50 mouse cellular contexts compared by ENCODE assay signal in genomic region chr5:29759318-29759717, GRCm38 (mm10). TPM values are rescaled to one million over a fixed set of nuclear protein-coding genes. Genes with fewer than 3 reads are reported as not detected.
"Had no signal": no experiment of that assay in that cellular context is flagged by ENCODE, and none has a peak within 500 bp of the region (broad histone marks: within the 10 kb centered on the region; RNA-seq: fewer than 3 reads in every experiment).

No protein-coding gene starts in this region.

- H3K9ac ChIP-seq: heart, embryonic 12.5 days; heart, embryonic 13.5 days; heart, embryonic 15.5 days; hindbrain, embryonic 12.5 days; hindbrain, embryonic 13.5 days; hindbrain, embryonic 14.5 days; hindbrain, embryonic 15.5 days; intestine, embryonic 15.5 days; kidney, embryonic 15.5 days had no signal

- H3K9me3 ChIP-seq: heart, embryonic 12.5 days; heart, embryonic 13.5 days; heart, embryonic 15.5 days; hindbrain, embryonic 10.5 days; hindbrain, embryonic 12.5 days; hindbrain, embryonic 13.5 days; hindbrain, embryonic 15.5 days; intestine, embryonic 15.5 days; kidney, embryonic 15.5 days had no signal

- H3K4me1 ChIP-seq: hindbrain, embryonic 10.5 days; hindbrain, embryonic 12.5 days; hindbrain, embryonic 13.5 days; hindbrain, embryonic 15.5 days; intestine, embryonic 15.5 days; kidney, embryonic 15.5 days had no signal

- H3K27me3 ChIP-seq: heart, embryonic 12.5 days; heart, embryonic 13.5 days; heart, embryonic 15.5 days; hindbrain, embryonic 12.5 days; hindbrain, embryonic 13.5 days; hindbrain, embryonic 15.5 days; intestine, embryonic 15.5 days; kidney, embryonic 15.5 days had no signal

- H3K4me3 ChIP-seq: heart, embryonic 12.5 days; heart, embryonic 13.5 days; heart, embryonic 15.5 days; hindbrain, embryonic 10.5 days; hindbrain, embryonic 12.5 days; hindbrain, embryonic 13.5 days; hindbrain, embryonic 15.5 days; intestine, embryonic 15.5 days; kidney, embryonic 15.5 days; layer of hippocampus, adult 2 months; left cerebral cortex, adult 2 months had no signal

- DNase-seq: heart, postnatal 10 days; heart, postnatal 14 days; heart, postnatal 36 days; heart, postnatal 4 days; kidney, adult 11 months; kidney, adult 18-20 months; kidney, adult 2 months; kidney, adult 8-10 months; kidney, adult 9 months; kidney, postnatal 10 days; kidney, postnatal 14 days; kidney, postnatal 25 days; kidney, postnatal 36 days; kidney, postnatal 4 days; layer of hippocampus, adult 9-11 months; layer of hippocampus, postnatal 36 days had no signal

- H3K27ac ChIP-seq: heart, embryonic 13.5 days; heart, embryonic 15.5 days; hindbrain, embryonic 10.5 days; hindbrain, embryonic 12.5 days; hindbrain, embryonic 13.5 days; hindbrain, embryonic 14.5 days; hindbrain, embryonic 15.5 days; hindbrain, postnatal 0 days; intestine, embryonic 15.5 days; kidney, embryonic 15.5 days; kidney, postnatal 0 days; layer of hippocampus, adult 2 months; left cerebral cortex, adult 2 months had no signal

RNA-seq across cellular contexts. Expression of gene Gm5129, which starts 23.6 kb away (rescaled TPM):
- total RNA-seq: heart, postnatal 10 days; heart, postnatal 14 days; heart, postnatal 25 days; heart, postnatal 4 days; hematopoietic stem cell, adult 5-6 weeks; hindbrain, postnatal 0 days; layer of hippocampus, adult 18-20 months; layer of hippocampus, adult 2 months; layer of hippocampus, postnatal 10 days; layer of hippocampus, postnatal 14 days; layer of hippocampus, postnatal 25 days; left cerebral cortex, adult 18-20 months; left cerebral cortex, adult 8-10 months had no signal
- polyA plus RNA-seq: heart, embryonic 12.5 days; heart, embryonic 13.5 days; heart, embryonic 14.5 days; heart, embryonic 15.5 days; heart, embryonic 16.5 days; heart, postnatal 0 days; hindbrain, embryonic 10.5 days; hindbrain, embryonic 11.5 days; hindbrain, embryonic 12.5 days; hindbrain, embryonic 13.5 days; hindbrain, embryonic 14.5 days; hindbrain, embryonic 15.5 days; hindbrain, embryonic 16.5 days; hindbrain, postnatal 0 days; inflammation-experienced regulatory T-cells, adult 6 months; intestine, embryonic 14.5 days; intestine, embryonic 15.5 days; intestine, embryonic 16.5 days; intestine, postnatal 0 days; kidney, adult 2 months; kidney, embryonic 14.5 days; kidney, embryonic 16.5 days; kidney, postnatal 0 days; large intestine, adult 2 months had no signal
